Mouse (Mus musculus) frontal cortex, postnatal 25 days (tissue): ENCODE measurements around the gene Ryr2.
"Not testable (repeated sequence)": the region's sequence is repeated elsewhere in the genome, so short reads cannot be mapped to it uniquely, and the experiment has no call there.

Experiments used
- DNase-seq, 2 experiments: peaks; one replicate each; pipeline ENCODE4 v3.0.0; 2022; ENCODE audit warnings: low spot score in 2 of 2

The Ryr2 gene

GRCm38 (mm10) chr13:12106662-12107632, at the start of gene Ryr2:
Gene Ryr2, minus strand, starts transcription at chr13:12106945.
- peak; percentile 46 to 65 for DNase-seq

GRCm38 (mm10) chr13:12153922-12154321, 47.2 kb upstream of the Ryr2 start:
- no peak for DNase-seq

- DNase-seq = no peak
Observed at GRCm38 (mm10) chr13:12146918-12147507, 40.3 kb upstream of the Ryr2 start.

DNA sequence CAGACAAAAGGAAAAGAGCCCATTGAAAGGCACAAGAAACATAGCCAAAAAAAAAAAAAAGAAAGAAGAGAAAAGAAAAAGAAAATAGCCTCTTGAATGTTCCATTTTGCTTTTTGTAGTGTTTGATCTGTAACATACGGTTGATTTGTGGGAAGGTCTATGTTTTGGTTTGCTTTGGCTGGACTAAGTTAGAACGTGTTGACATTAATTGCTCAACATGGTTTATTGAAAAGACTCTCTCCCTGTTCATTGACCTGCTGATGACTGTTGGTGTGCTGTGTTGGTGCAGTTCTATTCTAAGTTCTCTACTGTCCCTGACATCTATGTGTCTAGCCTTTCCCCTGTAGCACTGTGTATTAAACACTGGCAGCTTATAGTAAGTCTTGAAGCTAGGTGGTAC, 39.7 kb upstream of the Ryr2 start:
- DNase-seq = no peak

DNA sequence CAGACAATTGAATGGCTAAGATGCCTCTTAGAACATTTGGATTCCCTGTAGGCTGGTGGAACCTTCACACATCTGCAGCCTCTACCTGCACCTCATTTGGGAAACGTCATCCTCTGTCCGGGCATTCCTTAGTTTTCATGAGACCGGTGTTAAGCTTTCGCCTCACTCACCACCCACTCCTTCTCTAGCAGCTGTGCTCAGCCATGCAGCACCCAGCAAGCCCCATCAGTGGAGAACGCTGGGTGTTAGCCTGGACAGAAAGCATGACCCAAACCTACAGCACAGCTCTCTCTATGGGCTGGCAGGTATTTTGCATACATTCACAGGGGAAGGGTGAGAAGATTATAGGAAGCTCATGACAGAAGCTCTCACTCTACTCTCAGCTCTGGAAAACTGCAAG, 36.6 kb upstream of the Ryr2 start:
- DNase-seq = no peak

- not testable (repeated sequence) for DNase-seq
Observed at GRCm38 (mm10) chr13:12136461-12136860, 29.7 kb upstream of the Ryr2 start.

DNA sequence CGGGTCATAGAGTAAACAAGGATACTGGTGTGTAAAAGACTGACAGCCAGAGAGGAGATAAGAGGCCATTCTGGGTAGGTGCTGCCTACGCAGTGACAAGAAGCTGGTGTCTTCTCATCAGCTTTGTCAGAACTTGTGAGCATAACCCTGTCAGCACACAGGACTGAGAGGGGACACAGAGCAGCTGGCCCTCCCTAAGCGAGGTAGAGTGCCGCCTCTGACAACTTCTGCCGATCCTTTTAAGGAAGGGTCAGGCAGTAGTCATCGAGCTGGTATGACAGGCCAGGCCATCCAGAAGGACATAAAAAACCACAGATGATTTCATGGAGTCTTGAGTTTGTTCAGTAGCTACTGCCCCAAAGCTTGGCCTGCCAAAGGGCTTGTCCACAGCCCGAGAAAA, 26.8 kb upstream of the Ryr2 start:
- DNase-seq = no peak

- DNase-seq = no peak
Observed at GRCm38 (mm10) chr13:12132160-12132710, 25.5 kb upstream of the Ryr2 start.

DNA sequence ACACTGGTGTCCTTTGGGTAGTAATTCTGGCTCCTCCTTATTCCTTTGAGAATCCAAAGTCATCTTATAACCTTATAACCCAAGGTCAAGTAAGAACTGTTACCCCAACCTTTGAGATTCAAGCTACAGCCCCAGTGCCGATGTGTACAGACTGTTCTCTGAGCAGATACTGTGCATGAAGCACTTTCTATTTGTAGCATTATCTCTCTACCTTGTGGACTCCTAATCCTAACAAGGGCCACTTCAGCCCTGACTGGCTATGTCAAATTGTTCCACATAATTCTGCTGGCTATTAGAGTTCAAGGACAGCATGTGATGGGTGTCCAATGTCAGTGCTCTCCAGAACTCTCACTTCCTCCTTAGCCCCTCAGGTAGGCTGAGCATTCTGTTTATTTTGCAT, 22.4 kb upstream of the Ryr2 start:
- no peak for DNase-seq

DNA sequence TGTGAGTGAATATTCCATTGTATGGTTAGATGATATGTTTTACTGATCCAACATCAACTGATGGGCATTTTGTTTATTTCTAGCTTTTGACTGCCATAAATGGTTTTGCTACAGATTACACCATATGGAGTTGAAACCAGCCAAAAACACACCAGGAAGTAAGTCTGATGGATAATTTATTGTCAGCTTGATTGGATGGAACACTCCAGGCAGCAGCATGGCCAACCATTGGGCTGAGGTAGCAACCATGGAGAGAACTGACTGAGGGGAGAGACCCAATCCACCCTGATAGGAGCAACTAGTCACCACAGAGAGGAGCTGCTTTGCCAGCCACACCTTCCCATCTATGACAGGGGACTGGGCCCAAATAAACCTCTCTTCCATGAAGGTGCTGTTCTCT, 19.4 kb upstream of the Ryr2 start:
- no peak for DNase-seq

DNA sequence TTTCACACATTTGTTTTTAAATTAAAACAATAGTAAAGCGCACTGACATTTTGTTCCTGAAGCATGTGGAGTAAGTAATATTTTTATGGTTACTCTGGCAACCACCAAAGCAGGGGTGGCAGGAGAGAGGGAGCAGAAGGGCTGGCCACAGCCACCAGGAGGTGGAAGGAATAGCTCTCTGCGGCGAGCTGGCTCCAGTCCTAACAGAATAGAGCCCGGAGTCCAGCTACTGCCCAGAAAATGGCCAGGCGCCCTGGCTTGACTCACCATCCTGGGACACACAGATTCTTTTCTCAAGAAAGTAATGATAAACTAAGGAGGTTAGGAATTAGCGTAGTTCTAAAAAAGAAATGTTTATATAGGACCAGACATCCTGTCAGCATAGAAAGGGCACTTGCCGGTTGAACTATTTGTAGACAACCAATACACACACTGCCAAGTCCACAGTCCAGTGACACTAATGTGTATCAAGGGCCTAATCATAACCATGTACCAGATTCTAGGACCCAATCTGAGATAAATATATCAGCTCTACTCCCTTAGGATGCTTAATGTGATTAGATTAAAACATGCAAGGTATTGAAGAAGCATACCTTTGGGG, 18.3 kb upstream of the Ryr2 start:
- DNase-seq = no peak

DNA sequence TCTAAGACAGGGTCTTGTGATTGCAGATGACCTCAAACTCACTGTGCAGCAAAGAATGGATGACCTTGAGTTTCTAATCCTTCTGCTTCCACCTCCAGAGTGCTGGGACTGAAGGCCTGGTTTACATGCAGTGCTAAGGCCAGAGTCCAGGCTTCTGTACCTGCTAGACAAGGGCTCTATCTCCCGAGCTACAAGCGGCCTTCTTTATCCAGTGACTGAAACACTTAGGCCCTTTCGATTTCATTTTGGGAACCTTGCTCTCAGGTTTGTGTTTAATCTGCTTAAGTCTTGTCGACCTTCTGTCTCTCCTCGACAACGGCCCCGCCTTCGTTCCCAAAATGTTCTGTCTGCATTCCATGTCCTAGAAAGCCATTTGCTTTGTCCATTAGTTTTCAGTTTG, 8.8 kb upstream of the Ryr2 start:
- DNase-seq = no peak

DNA sequence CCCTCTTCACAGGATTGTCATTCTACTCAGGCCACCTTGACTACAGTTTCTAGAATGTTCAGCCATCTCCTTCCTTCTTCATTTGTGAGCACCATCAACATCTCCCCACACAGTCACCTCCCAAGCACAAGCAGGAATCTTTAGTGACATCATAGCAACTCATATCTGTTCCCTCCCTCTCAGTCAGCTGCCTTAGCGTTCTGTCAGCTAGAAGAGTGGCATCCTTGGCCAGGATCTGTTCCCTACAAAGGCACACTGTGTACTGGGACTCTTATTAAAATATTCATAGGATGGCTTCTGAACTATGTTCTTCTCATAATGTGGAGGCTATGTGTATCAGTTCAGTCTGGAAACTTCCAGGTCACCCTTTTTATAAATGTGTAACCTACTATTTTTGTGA, 8.1 kb upstream of the Ryr2 start:
- DNase-seq = no peak

GRCm38 (mm10) chr13:12108955-12109354, 2.2 kb upstream of the Ryr2 start:
- no peak for DNase-seq

GRCm38 (mm10) chr13:12105830-12106628, 716 bp downstream of the Ryr2 start:
- peak; percentile 41 for DNase-seq

- DNase-seq = no peak
Observed at GRCm38 (mm10) chr13:12105231-12105829, 1.4 kb downstream of the Ryr2 start.

GRCm38 (mm10) chr13:12104318-12104717, 2.4 kb downstream of the Ryr2 start:
- no peak for DNase-seq

DNA sequence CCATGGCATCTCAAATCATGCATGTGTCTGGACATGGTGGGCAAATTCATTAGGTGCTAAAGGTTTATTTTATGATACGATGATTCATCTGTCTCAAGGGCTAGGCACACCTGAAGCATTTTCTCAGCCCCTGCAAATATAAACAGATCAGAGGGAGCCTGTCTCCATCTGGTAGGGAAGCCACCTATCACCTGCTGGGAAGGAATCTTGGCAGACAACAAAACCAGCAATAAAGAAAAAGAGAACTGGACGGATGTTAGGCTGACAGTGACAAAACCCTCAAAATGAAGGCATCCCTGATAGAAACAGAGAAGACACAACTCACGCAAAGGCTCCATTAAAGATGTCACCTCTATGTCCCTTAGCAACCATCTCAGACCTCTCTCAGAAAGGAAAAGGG, 3.7 kb downstream of the Ryr2 start:
- DNase-seq = no peak

- DNase-seq = no peak
Observed at GRCm38 (mm10) chr13:12099446-12099845, 7.3 kb downstream of the Ryr2 start.

GRCm38 (mm10) chr13:12098981-12099380, 7.8 kb downstream of the Ryr2 start:
- no peak for DNase-seq

DNA sequence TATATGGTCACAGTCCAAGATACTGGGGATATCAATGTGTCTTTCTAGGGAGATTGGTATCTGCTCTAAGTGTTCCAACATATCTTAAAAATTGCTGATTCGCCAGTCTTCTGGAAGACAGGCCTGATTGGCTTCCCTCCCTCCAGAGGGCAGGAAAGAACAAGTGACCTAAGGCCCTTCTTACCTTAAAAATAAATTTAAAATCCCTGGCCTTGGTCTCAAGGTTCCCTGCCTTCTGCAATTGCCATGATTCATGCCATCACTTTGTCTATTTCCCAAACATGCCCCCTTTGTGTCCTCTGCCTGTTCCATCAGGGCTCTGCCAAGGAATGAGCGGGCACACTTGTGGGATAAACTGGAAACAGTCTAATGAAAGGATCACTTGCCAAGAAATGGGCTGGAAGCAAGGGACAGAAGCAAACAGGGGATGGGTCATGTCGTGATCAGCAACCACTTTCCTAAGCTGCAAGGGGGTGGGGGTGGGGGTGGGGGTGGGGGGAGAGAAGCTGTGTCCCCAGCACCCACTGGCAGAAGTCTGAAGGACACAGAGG, 10.3 kb downstream of the Ryr2 start:
- DNase-seq = no peak
